Mouse (Mus musculus): ENCODE measurements around the gene Tcirg1. TPM values are rescaled to one million over a fixed set of nuclear protein-coding genes. Genes with fewer than 3 reads are reported as not detected.

Gene Tcirg1
- polyA plus RNA-seq, 2 experiments = 36.8 to 145 TPM

- H3K9ac ChIP-seq (ENCODE audit: low read depth, low read length, severe bottlenecking) = no peak overlapping the region
- TF ChIP-seq POLR2A (IDR thresholded peaks at IDR 0.05; ENCODE audit: borderline replicate concordance, extremely low read depth, insufficient read depth, insufficient read length) = no peak
- H3K4me1 ChIP-seq (ENCODE audit: control insufficient read depth, insufficient read depth, low read length) = no peaks in the 10 kb centered on the region
- WGBS = 82% methylated on average over 3 of the region's 3 CpGs
- DNase-seq (ENCODE audit: low spot score) (no peak), ATAC-seq (ENCODE audit: low FRiP score, low read depth) (no peak)
- H3K27me3 ChIP-seq (ENCODE audit: control insufficient read depth, insufficient read depth, low read length) = no peaks in the 10 kb centered on the region
- H3K4me2 ChIP-seq (replicated peaks; ENCODE audit: low read depth, low read length, severe bottlenecking) = no peak overlapping the region
- H3K27ac ChIP-seq (replicated peaks; ENCODE audit: low read depth, low read length) = no peak overlapping the region
- no peaks in the 10 kb centered on the region for H3K9me3 ChIP-seq (ENCODE audit: control insufficient read depth, low read length)
- H3K4me3 ChIP-seq (replicated peaks; ENCODE audit: low read length) = no peak overlapping the region
- no peaks in the 10 kb centered on the region for H3K36me3 ChIP-seq (ENCODE audit: control insufficient read depth, insufficient read depth, low read length)
Observed at GRCm38 (mm10) chr19:3950331-3950730, 43.4 kb upstream of the Tcirg1 start.

GRCm38 (mm10) chr19:3948546-3948945, 41.6 kb upstream of the Tcirg1 start:
- no peaks in the 10 kb centered on the region for H3K9me3 ChIP-seq (ENCODE audit: control insufficient read depth, low read length)

GRCm38 (mm10) chr19:3947813-3948212, 40.9 kb upstream of the Tcirg1 start:
- Histone ChIP-seq H3K4me2 (replicated peaks; ENCODE audit: low read depth, low read length, severe bottlenecking) (no peak overlapping the region), H3K27me3 (ENCODE audit: control insufficient read depth, insufficient read depth, low read length) (no peaks in the 10 kb centered on the region), H3K36me3 (ENCODE audit: control insufficient read depth, insufficient read depth, low read length) (no peaks in the 10 kb centered on the region), H3K9ac (ENCODE audit: low read depth, low read length, severe bottlenecking) (no peak overlapping the region), H3K9me3 (ENCODE audit: control insufficient read depth, low read length) (no peaks in the 10 kb centered on the region), H3K4me1 (ENCODE audit: control insufficient read depth, insufficient read depth, low read length) (peaks cover 4% of the 10 kb centered on the region; the same call in 1 of the 2 replicates), H3K4me3 (replicated peaks; ENCODE audit: low read length) (no peak overlapping the region), H3K27ac (replicated peaks; ENCODE audit: low read depth, low read length) (no peak overlapping the region)
- TF ChIP-seq POLR2A (IDR thresholded peaks at IDR 0.05; ENCODE audit: borderline replicate concordance, extremely low read depth, insufficient read depth, insufficient read length) = no peak
- 72% methylated on average over 3 of the region's 3 CpGs for WGBS
- ATAC-seq (ENCODE audit: low FRiP score, low read depth) (no peak), DNase-seq (ENCODE audit: low spot score) (no peak)

More at GRCm38 (mm10) chr19:3948546-3948945, 41.6 kb upstream of the Tcirg1 start:
- DNase-seq (ENCODE audit: low spot score) (no peak), ATAC-seq (ENCODE audit: low FRiP score, low read depth) (no peak)
- 69% methylated on average over 14 of the region's 14 CpGs for WGBS
- TF ChIP-seq POLR2A (IDR thresholded peaks at IDR 0.05; ENCODE audit: borderline replicate concordance, extremely low read depth, insufficient read depth, insufficient read length) = no peak
- Histone ChIP-seq H3K4me2 (replicated peaks; ENCODE audit: low read depth, low read length, severe bottlenecking) (no peak overlapping the region), H3K36me3 (ENCODE audit: control insufficient read depth, insufficient read depth, low read length) (no peaks in the 10 kb centered on the region), H3K27me3 (ENCODE audit: control insufficient read depth, insufficient read depth, low read length) (no peaks in the 10 kb centered on the region), H3K4me1 (ENCODE audit: control insufficient read depth, insufficient read depth, low read length) (no peaks in the 10 kb centered on the region), H3K4me3 (replicated peaks; ENCODE audit: low read length) (no peak overlapping the region), H3K9ac (ENCODE audit: low read depth, low read length, severe bottlenecking) (no peak overlapping the region), H3K27ac (replicated peaks; ENCODE audit: low read depth, low read length) (no peak overlapping the region)

DNA sequence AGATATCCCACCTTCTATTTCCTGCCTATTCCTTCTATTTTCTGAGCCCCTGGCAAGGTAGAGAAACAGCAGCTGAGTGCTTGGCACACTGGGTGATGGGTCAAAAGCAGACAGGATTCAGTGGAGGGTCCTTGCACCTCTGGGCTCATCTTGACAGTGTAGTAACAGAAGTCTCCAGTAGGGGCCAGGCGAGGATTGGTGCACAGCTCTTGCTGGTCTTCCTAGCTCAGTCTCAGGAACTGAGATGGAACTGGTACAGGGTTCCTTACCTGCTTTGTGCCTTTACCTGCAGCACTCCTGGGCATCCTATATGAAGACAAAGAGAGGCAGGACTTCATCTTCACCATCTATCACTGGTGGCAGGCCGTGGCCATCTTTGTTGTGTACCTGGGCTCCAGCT, 39.8 kb upstream of the Tcirg1 start:
- Histone ChIP-seq H3K9me3 (ENCODE audit: control insufficient read depth, low read length) (no peaks in the 10 kb centered on the region), H3K27ac (replicated peaks; ENCODE audit: low read depth, low read length) (no peak overlapping the region), H3K9ac (ENCODE audit: low read depth, low read length, severe bottlenecking) (no peak overlapping the region), H3K4me1 (ENCODE audit: control insufficient read depth, insufficient read depth, low read length) (peaks cover 4% of the 10 kb centered on the region; the same call in 1 of the 2 replicates), H3K36me3 (ENCODE audit: control insufficient read depth, insufficient read depth, low read length) (no peaks in the 10 kb centered on the region), H3K4me2 (replicated peaks; ENCODE audit: low read depth, low read length, severe bottlenecking) (no peak overlapping the region), H3K4me3 (replicated peaks; ENCODE audit: low read length) (no peak overlapping the region), H3K27me3 (ENCODE audit: control insufficient read depth, insufficient read depth, low read length) (no peaks in the 10 kb centered on the region)
- peak; percentile 67; the same call in 1 of the 2 replicates for ATAC-seq (ENCODE audit: low FRiP score, low read depth)
- TF ChIP-seq POLR2A (IDR thresholded peaks at IDR 0.05; ENCODE audit: borderline replicate concordance, extremely low read depth, insufficient read depth, insufficient read length) = no peak
- peak; percentile 52 for DNase-seq (ENCODE audit: low spot score)
- 14% methylated on average over 2 of the region's 2 CpGs for WGBS

- H3K4me1 ChIP-seq (ENCODE audit: control insufficient read depth, insufficient read depth, low read length) = peaks cover 4% of the 10 kb centered on the region; the same call in 1 of the 2 replicates
- DNase-seq (ENCODE audit: low spot score) (no peak), ATAC-seq (ENCODE audit: low FRiP score, low read depth) (no peak)
- H3K4me3 ChIP-seq (replicated peaks; ENCODE audit: low read length) = no peak overlapping the region
- no peak overlapping the region for H3K4me2 ChIP-seq (replicated peaks; ENCODE audit: low read depth, low read length, severe bottlenecking)
- TF ChIP-seq POLR2A (IDR thresholded peaks at IDR 0.05; ENCODE audit: borderline replicate concordance, extremely low read depth, insufficient read depth, insufficient read length) = no peak
- no peak overlapping the region for H3K27ac ChIP-seq (replicated peaks; ENCODE audit: low read depth, low read length)
- 32% methylated on average over 10 of the region's 10 CpGs for WGBS
- no peaks in the 10 kb centered on the region for H3K27me3 ChIP-seq (ENCODE audit: control insufficient read depth, insufficient read depth, low read length)
- no peaks in the 10 kb centered on the region for H3K36me3 ChIP-seq (ENCODE audit: control insufficient read depth, insufficient read depth, low read length)
- H3K9ac ChIP-seq (ENCODE audit: low read depth, low read length, severe bottlenecking) = no peak overlapping the region
- no peaks in the 10 kb centered on the region for H3K9me3 ChIP-seq (ENCODE audit: control insufficient read depth, low read length)
Observed at GRCm38 (mm10) chr19:3945872-3946564, 39.1 kb upstream of the Tcirg1 start.
